Mouse (Mus musculus): ENCODE results near the gene Dnmbp.

Gene Dnmbp

GRCm38 (mm10) chr19:43879401-43880212, 60.4 kb downstream of the Dnmbp start:
- in situ Hi-C loops (cut with MboI, MseI) = no loop called here

- in situ Hi-C loops (cut with MboI, MseI) = no loop called here
Measured at GRCm38 (mm10) chr19:43878111-43879092, 61.6 kb downstream of the Dnmbp start.

GRCm38 (mm10) chr19:43877364-43877763, 62.6 kb downstream of the Dnmbp start:
- in situ Hi-C loops (cut with MboI, MseI) = no loop called here

GRCm38 (mm10) chr19:43875996-43876395, 64.0 kb downstream of the Dnmbp start:
- in situ Hi-C loops (cut with MboI, MseI) = no loop called here

GRCm38 (mm10) chr19:43874351-43874750, 65.6 kb downstream of the Dnmbp start:
- in situ Hi-C loops (cut with MboI, MseI) = no loop called here

GRCm38 (mm10) chr19:43870418-43870817, 69.6 kb downstream of the Dnmbp start:
- in situ Hi-C loops (cut with MboI, MseI) = no loop called here

- in situ Hi-C loops (cut with MboI, MseI) = loop anchor here (5.0 kb wide), 1 partner anchor 105 kb away; no protein-coding TSS in a partner anchor
Measured at GRCm38 (mm10) chr19:43857347-43857746, 82.6 kb downstream of the Dnmbp start.

GRCm38 (mm10) chr19:43852837-43853545, 87.0 kb downstream of the Dnmbp start:
- in situ Hi-C loops (cut with MboI, MseI) = no loop called here

- in situ Hi-C loops (cut with MboI, MseI) = no loop called here
Measured at GRCm38 (mm10) chr19:43851996-43852630, 87.9 kb downstream of the Dnmbp start.

GRCm38 (mm10) chr19:43850026-43850425, 90.0 kb downstream of the Dnmbp start:
- in situ Hi-C loops (cut with MboI, MseI) = no loop called here

- in situ Hi-C loops (cut with MboI, MseI) = no loop called here
Measured at GRCm38 (mm10) chr19:43847966-43848365, 92.0 kb downstream of the Dnmbp start.

GRCm38 (mm10) chr19:43847056-43847455, 92.9 kb downstream of the Dnmbp start:
- in situ Hi-C loops (cut with MboI, MseI) = no loop called here

GRCm38 (mm10) chr19:43845331-43845908, 94.6 kb downstream of the Dnmbp start:
- in situ Hi-C loops (cut with MboI, MseI) = no loop called here

- in situ Hi-C loops (cut with MboI, MseI) = no loop called here
Measured at GRCm38 (mm10) chr19:43843184-43843583, 96.8 kb downstream of the Dnmbp start.

GRCm38 (mm10) chr19:43832425-43833069, 107.4 kb downstream of the Dnmbp start:
- in situ Hi-C loops (cut with MboI, MseI) = loop anchor here (5.0 kb wide), 1 partner anchor 125 kb away; no protein-coding TSS in a partner anchor

GRCm38 (mm10) chr19:43826855-43827254, 113.1 kb downstream of the Dnmbp start:
- in situ Hi-C loops (cut with MboI, MseI) = no loop called here

GRCm38 (mm10) chr19:43815661-43816414, 124.2 kb downstream of the Dnmbp start:
- in situ Hi-C loops (cut with MboI, MseI) = no loop called here

GRCm38 (mm10) chr19:43813315-43813714, 126.7 kb downstream of the Dnmbp start:
- in situ Hi-C loops (cut with MboI, MseI) = no loop called here

- in situ Hi-C loops (cut with MboI, MseI) = no loop called here
Measured at GRCm38 (mm10) chr19:43811419-43811818, 128.6 kb downstream of the Dnmbp start.
